22 mouse cellular contexts compared by ENCODE assay signal in the genomic region with DNA sequence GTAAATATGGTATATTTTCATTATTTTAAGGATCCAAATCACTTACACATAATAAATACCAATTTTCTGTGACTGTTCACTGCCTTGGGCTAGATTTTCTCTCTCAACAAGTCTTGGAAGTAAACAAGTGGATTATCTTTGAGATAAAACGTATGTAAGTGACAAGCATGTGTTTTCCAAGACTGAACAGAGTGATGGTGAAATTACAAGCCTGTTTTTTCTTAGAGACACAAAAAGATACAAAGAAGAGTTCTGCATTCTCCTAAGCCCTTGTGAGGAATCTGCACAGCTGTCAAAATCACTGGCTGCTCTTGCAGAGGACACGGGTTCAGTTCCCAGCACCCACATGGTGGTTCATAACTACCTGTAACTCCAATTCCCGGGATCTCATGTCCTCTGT.
DNase-seq lines count a peak whose midpoint lies in the region; ATAC-seq and TF ChIP-seq lines count a peak whose summit lies in the region.
"Had no signal": no experiment of that assay in that cellular context is flagged by ENCODE, and none has a peak within 500 bp of the region (broad histone marks: within the 10 kb centered on the region; RNA-seq: fewer than 3 reads in every experiment).

No protein-coding gene starts in this region.

- no peak overlapping the region for H3K4me3 ChIP-seq in lung, embryonic 14.5 days (ENCODE audit: low read depth, low read length)
- no peak overlapping the region for H3K4me3 ChIP-seq in lung, embryonic 15.5 days
- H3K4me3 ChIP-seq in lung, embryonic 16.5 days (ENCODE audit: low read length) = no peak overlapping the region
- no peak overlapping the region for H3K4me3 ChIP-seq in lung, postnatal 0 days (ENCODE audit: low read depth, low read length)
- H3K4me3 ChIP-seq in lung, adult 2 months (replicated peaks; ENCODE audit: extremely low read depth, low read depth, low read length) = no peak overlapping the region

- H3K27me3 ChIP-seq in lung, embryonic 14.5 days (ENCODE audit: insufficient read depth, low read length) = no peaks in the 10 kb centered on the region
- no peaks in the 10 kb centered on the region for H3K27me3 ChIP-seq in lung, embryonic 15.5 days
- no peaks in the 10 kb centered on the region for H3K27me3 ChIP-seq in lung, embryonic 16.5 days (ENCODE audit: control insufficient read depth, insufficient read depth, low read depth, low read length)
- H3K27me3 ChIP-seq in lung, postnatal 0 days (replicated peaks; ENCODE audit: insufficient read depth, low read length) = no peaks in the 10 kb centered on the region
- H3K27me3 ChIP-seq: CH12.LX, Patski had no signal

- DNase-seq in lung, embryonic 14.5 days = peak; percentile 79
- DNase-seq in lung, postnatal 36 days = no peak
- DNase-seq in lung, postnatal 10 days = no peak
- DNase-seq in lung, postnatal 14 days = no peak
- DNase-seq in lung, postnatal 0 days (ENCODE audit: low spot score) = peak; percentile 28
- no peak for DNase-seq in lung, adult 2 months
- DNase-seq: adrenal gland, adult 2 months; adrenal gland, adult 8-10 months; adrenal gland, postnatal 10 days; adrenal gland, postnatal 14 days; adrenal gland, postnatal 25 days; adrenal gland, postnatal 36 days; B cell, adult 2 months; cerebellum, adult 11 months; cerebellum, adult 11-12 months had no signal

- H3K9me3 ChIP-seq in lung, embryonic 14.5 days (ENCODE audit: low read depth, low read length) = no peaks in the 10 kb centered on the region
- no peaks in the 10 kb centered on the region for H3K9me3 ChIP-seq in lung, embryonic 15.5 days
- H3K9me3 ChIP-seq in lung, embryonic 16.5 days (ENCODE audit: control insufficient read depth, low read length) = no peaks in the 10 kb centered on the region
- no peaks in the 10 kb centered on the region for H3K9me3 ChIP-seq in lung, postnatal 0 days (ENCODE audit: low read length)

- H3K36me3 ChIP-seq in lung, embryonic 14.5 days (ENCODE audit: insufficient read depth) = no peaks in the 10 kb centered on the region
- no peaks in the 10 kb centered on the region for H3K36me3 ChIP-seq in lung, embryonic 15.5 days
- no peaks in the 10 kb centered on the region for H3K36me3 ChIP-seq in lung, embryonic 16.5 days (ENCODE audit: control insufficient read depth, insufficient read depth, low read length)
- no peaks in the 10 kb centered on the region for H3K36me3 ChIP-seq in lung, postnatal 0 days (ENCODE audit: insufficient read depth, low read length)
- H3K36me3 ChIP-seq: G1E had no signal

- no peak overlapping the region; the same call in 1 of the 2 replicates for H3K27ac ChIP-seq in lung, embryonic 14.5 days (ENCODE audit: low read depth)
- no peak overlapping the region for H3K27ac ChIP-seq in lung, embryonic 15.5 days
- H3K27ac ChIP-seq in lung, embryonic 16.5 days (ENCODE audit: low read length) = peak overlapping the region; percentile 12; the same call in 1 of the 2 replicates
- no peak overlapping the region for H3K27ac ChIP-seq in lung, postnatal 0 days (ENCODE audit: low read length)

- no peak for TF ChIP-seq POLR2A in lung, adult 2 months (IDR thresholded peaks at IDR 0.05; ENCODE audit: borderline replicate concordance, extremely low read depth, low read depth, low read length)

- H3K4me1 ChIP-seq in lung, embryonic 14.5 days (ENCODE audit: insufficient read depth) = no peaks in the 10 kb centered on the region
- peaks cover 8% of the 10 kb centered on the region; the same call in 1 of the 2 replicates for H3K4me1 ChIP-seq in lung, embryonic 15.5 days
- no peaks in the 10 kb centered on the region; the same call in 1 of the 2 replicates for H3K4me1 ChIP-seq in lung, embryonic 16.5 days (replicated peaks; ENCODE audit: control insufficient read depth, insufficient read depth, low read length)
- no peaks in the 10 kb centered on the region for H3K4me1 ChIP-seq in lung, postnatal 0 days (ENCODE audit: insufficient read depth, low read depth, low read length)
- H3K4me1 ChIP-seq in lung, adult 2 months (ENCODE audit: control insufficient read depth, insufficient read depth, low read length) = no peaks in the 10 kb centered on the region

- H3K9ac ChIP-seq in lung, embryonic 14.5 days = no peak overlapping the region
- no peak overlapping the region for H3K9ac ChIP-seq in lung, embryonic 15.5 days
- no peak overlapping the region for H3K9ac ChIP-seq in lung, embryonic 16.5 days (ENCODE audit: low read length)
- H3K9ac ChIP-seq in lung, postnatal 0 days (replicated peaks; ENCODE audit: low read depth) = no peak overlapping the region

- 50% methylated on average over 3 of the region's 3 CpGs for WGBS in lung, embryonic 14.5 days
- WGBS in lung, embryonic 15.5 days = 53% methylated on average over 3 of the region's 3 CpGs
- 57% methylated on average over 3 of the region's 3 CpGs for WGBS in lung, embryonic 16.5 days
- WGBS in lung, postnatal 0 days = 47% methylated on average over 3 of the region's 3 CpGs
- whole genome bisulfite sequencing in lung, adult 2 months = 58% methylated on average over 3 of the region's 3 CpGs

- TF ChIP-seq EP300 in lung, postnatal 0 days (IDR thresholded peaks at IDR 0.05) = no peak

- ATAC-seq in lung, embryonic 14.5 days (ENCODE audit: insufficient read depth) = peak; percentile 59
- peak; percentile 47; the same call in 1 of the 2 replicates for ATAC-seq in lung, embryonic 15.5 days (ENCODE audit: borderline replicate concordance, extremely low read depth, low FRiP score, low TSS enrichment)
- ATAC-seq in lung, embryonic 16.5 days (ENCODE audit: low read depth) = peak; percentile 50; the same call in 1 of the 2 replicates
- ATAC-seq in lung, postnatal 0 days = no peak
- ATAC-seq: activated CD4-positive, CD25-positive, alpha-beta regulatory T cell, adult 4 months; CD4-positive, CD25-positive, alpha-beta regulatory T cell, adult 4 months; Patski had no signal

- no peak overlapping the region for H3K4me2 ChIP-seq in lung, embryonic 14.5 days
- H3K4me2 ChIP-seq in lung, embryonic 15.5 days = no peak overlapping the region
- no peak overlapping the region for H3K4me2 ChIP-seq in lung, embryonic 16.5 days (ENCODE audit: low read depth, low read length)
- H3K4me2 ChIP-seq in lung, postnatal 0 days (replicated peaks; ENCODE audit: low read depth, low read length) = no peak overlapping the region

- no peak for TF ChIP-seq CTCF in lung, embryonic 14.5 days (IDR thresholded peaks at IDR 0.05; ENCODE audit: low read depth)
- no peak for TF ChIP-seq CTCF in lung, postnatal 0 days (IDR thresholded peaks at IDR 0.05)
- no peak for TF ChIP-seq CTCF in lung, adult 2 months (IDR thresholded peaks at IDR 0.05; ENCODE audit: insufficient read depth, low read length)

Comparison
In these comparisons a context has a peak if more than half of its experiments do, and no peak if none do; other contexts are left out.
1. DNase-seq: peak in lung, embryonic 14.5 days (single experiment) and lung, postnatal 0 days (single experiment); none in lung, postnatal 36 days (single experiment), lung, postnatal 10 days (single experiment), lung, postnatal 14 days (single experiment) and lung, adult 2 months (single experiment).